Mouse (Mus musculus): Measurements from ENCODE around the gene Vstm5.

- TF ChIP-seq POLR2A (IDR thresholded peaks at IDR 0.05; ENCODE audit: borderline replicate concordance, extremely low read depth, low read depth, low read length) (no peak), CTCF (IDR thresholded peaks at IDR 0.05; ENCODE audit: insufficient read depth, low read length) (no peak)
These were observed 59.6 kb downstream of the Vstm5 start for GRCm38 (mm10) chr9:15298451-15298850.
